In the genomic region with DNA sequence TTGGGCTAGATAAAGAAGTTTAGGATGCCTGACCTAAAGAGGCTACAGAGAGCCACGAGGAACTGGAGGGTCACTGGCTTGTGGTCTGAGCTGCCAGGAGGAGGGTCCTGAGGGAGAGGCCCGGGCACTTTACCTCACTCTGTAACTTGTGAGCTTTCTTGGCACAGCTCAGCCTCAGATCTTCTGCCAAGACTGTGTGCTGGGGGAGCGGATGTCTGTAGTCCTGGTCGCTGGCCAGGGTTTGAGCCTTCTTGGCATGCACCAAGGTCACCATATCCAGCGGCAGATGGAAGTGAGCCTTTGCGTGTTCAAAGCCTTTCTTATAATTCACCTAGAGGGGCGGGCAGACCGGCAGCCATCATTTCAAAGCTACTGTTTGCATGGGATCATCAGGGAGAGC, we compare ENCODE assay signal across 11 mouse cellular contexts. TPM values are rescaled to one million over a fixed set of nuclear protein-coding genes. Genes with fewer than 3 reads are reported as not detected.
DNase-seq lines count a peak whose midpoint lies in the region; ATAC-seq and TF ChIP-seq lines count a peak whose summit lies in the region.
"Had no signal": no experiment of that assay in that cellular context is flagged by ENCODE, and none has a peak within 500 bp of the region (broad histone marks: within the 10 kb centered on the region; RNA-seq: fewer than 3 reads in every experiment).

No protein-coding gene starts in this region.

- no peaks in the 10 kb centered on the region for H3K36me3 ChIP-seq in lung, embryonic 14.5 days (ENCODE audit: insufficient read depth)
- H3K36me3 ChIP-seq in lung, postnatal 0 days (ENCODE audit: insufficient read depth, low read length): no peaks in the 10 kb centered on the region
- H3K36me3 ChIP-seq in heart, embryonic 16.5 days (ENCODE audit: control insufficient read depth, insufficient read depth): peaks cover 41% of the 10 kb centered on the region
- H3K36me3 ChIP-seq in thymus, adult 2 months (ENCODE audit: control insufficient read depth, insufficient read depth, low read length): no peaks in the 10 kb centered on the region

- ATAC-seq in cerebellum, adult (ENCODE audit: insufficient number of reproducible peaks, low FRiP score, low TSS enrichment): no peak
- ATAC-seq in lung, embryonic 14.5 days (ENCODE audit: insufficient read depth): no peak
- no peak for ATAC-seq in lung, postnatal 0 days
- ATAC-seq in heart, embryonic 16.5 days (replicated peaks; ENCODE audit: extremely low read depth, insufficient read depth, low FRiP score): 0 out of 2 replicates have a peak, but pooled peaks have one; percentile 45
- ATAC-seq in erythroid progenitor cell, adult 5-6 weeks (replicated peaks; ENCODE audit: low FRiP score, poor library complexity, severe bottlenecking): no peak

- no peaks in the 10 kb centered on the region for H3K27me3 ChIP-seq in lung, embryonic 14.5 days (ENCODE audit: insufficient read depth, low read length)
- H3K27me3 ChIP-seq in lung, postnatal 0 days (replicated peaks; ENCODE audit: insufficient read depth, low read length): no peaks in the 10 kb centered on the region
- no peaks in the 10 kb centered on the region for H3K27me3 ChIP-seq in heart, embryonic 16.5 days (ENCODE audit: control insufficient read depth, insufficient read depth, low read length)
- H3K27me3 ChIP-seq in thymus, adult 2 months (ENCODE audit: control insufficient read depth, insufficient read depth, low read length): no peaks in the 10 kb centered on the region

- WGBS in lung, embryonic 14.5 days: 63% methylated on average over 8 of the region's 8 CpGs
- 48% methylated on average over 8 of the region's 8 CpGs for WGBS in lung, postnatal 0 days
- WGBS in heart, embryonic 16.5 days: 60% methylated on average over 8 of the region's 8 CpGs
- WGBS in thymus, adult 2 months: 82% methylated on average over 8 of the region's 8 CpGs

- peak; percentile 30 for DNase-seq in cerebellum, adult 11-12 months
- DNase-seq in lung, embryonic 14.5 days: peak; percentile 57
- no peak for DNase-seq in lung, postnatal 0 days (ENCODE audit: low spot score)
- peak; percentile 75 for DNase-seq in ovary, postnatal 36 days (ENCODE audit: low spot score)
- DNase-seq in thymus, adult 2 months: no peak
- DNase-seq: thymus, postnatal 4 days had no signal

- no peak overlapping the region for H3K27ac ChIP-seq in lung, embryonic 14.5 days (ENCODE audit: low read depth)
- H3K27ac ChIP-seq in lung, postnatal 0 days (ENCODE audit: low read length): no peak overlapping the region
- H3K27ac ChIP-seq in heart, embryonic 16.5 days (ENCODE audit: low read length): no peak overlapping the region
- H3K27ac ChIP-seq in thymus, adult 2 months (ENCODE audit: control insufficient read depth, insufficient read depth, low read length): no peak overlapping the region

- no peak for TF ChIP-seq EP300 in lung, postnatal 0 days (IDR thresholded peaks at IDR 0.05)

- H3K9ac ChIP-seq in lung, embryonic 14.5 days: no peak overlapping the region
- H3K9ac ChIP-seq in lung, postnatal 0 days (replicated peaks; ENCODE audit: low read depth): no peak overlapping the region
- H3K9ac ChIP-seq in heart, embryonic 16.5 days (ENCODE audit: low read length): no peak overlapping the region

- H3K4me3 ChIP-seq in lung, embryonic 14.5 days (ENCODE audit: low read depth, low read length): no peak overlapping the region
- no peak overlapping the region for H3K4me3 ChIP-seq in lung, postnatal 0 days (ENCODE audit: low read depth, low read length)
- no peak overlapping the region for H3K4me3 ChIP-seq in heart, embryonic 16.5 days (ENCODE audit: low read length)
- no peak overlapping the region for H3K4me3 ChIP-seq in thymus, adult 2 months (ENCODE audit: control insufficient read depth, insufficient read depth, low read length)
- H3K4me3 ChIP-seq: erythroblast, embryonic 14.5 days had no signal

- TF ChIP-seq CTCF in lung, embryonic 14.5 days (IDR thresholded peaks at IDR 0.05; ENCODE audit: low read depth): no peak
- no peak for TF ChIP-seq CTCF in lung, postnatal 0 days (IDR thresholded peaks at IDR 0.05)
- no peak for TF ChIP-seq CTCF in thymus, adult 2 months (IDR thresholded peaks at IDR 0.05; ENCODE audit: borderline replicate concordance, control insufficient read depth, extremely low read depth, insufficient read depth, low read length, poor library complexity)

- H3K9me3 ChIP-seq in lung, embryonic 14.5 days (ENCODE audit: low read depth, low read length): no peaks in the 10 kb centered on the region
- H3K9me3 ChIP-seq in lung, postnatal 0 days (ENCODE audit: low read length): no peaks in the 10 kb centered on the region
- H3K9me3 ChIP-seq in heart, embryonic 16.5 days (replicated peaks; ENCODE audit: control insufficient read depth, low read length): no peaks in the 10 kb centered on the region

- H3K4me1 ChIP-seq in lung, embryonic 14.5 days (ENCODE audit: insufficient read depth): peaks cover 5% of the 10 kb centered on the region; the same call in 1 of the 2 replicates
- no peaks in the 10 kb centered on the region for H3K4me1 ChIP-seq in lung, postnatal 0 days (ENCODE audit: insufficient read depth, low read depth, low read length)
- H3K4me1 ChIP-seq in heart, embryonic 16.5 days (ENCODE audit: control insufficient read depth, insufficient read depth, low read length): no peaks in the 10 kb centered on the region
- H3K4me1 ChIP-seq in thymus, adult 2 months (replicated peaks; ENCODE audit: control insufficient read depth, insufficient read depth, low read length): no peaks in the 10 kb centered on the region

- no peak for TF ChIP-seq POLR2A in thymus, adult 2 months (IDR thresholded peaks at IDR 0.05; ENCODE audit: control insufficient read depth, extremely low read depth, insufficient read depth, low read length, poor library complexity)

- no peak overlapping the region for H3K4me2 ChIP-seq in lung, embryonic 14.5 days
- no peak overlapping the region for H3K4me2 ChIP-seq in lung, postnatal 0 days (replicated peaks; ENCODE audit: low read depth, low read length)
- H3K4me2 ChIP-seq in heart, embryonic 16.5 days (ENCODE audit: low read depth, low read length): no peak overlapping the region

RNA-seq across cellular contexts. Expression of gene Nrap, which starts 47.8 kb away (rescaled TPM):
- 0.18 and 0.32 TPM in 2 replicates for polyA plus RNA-seq in lung, embryonic 14.5 days (2014; fragmentation: Nextera tagmentation; extraction: Ambion mirVana)
- polyA plus RNA-seq in lung, postnatal 0 days (2015; fragmentation: Nextera tagmentation; extraction: Ambion mirVana): 0.53 and 0.62 TPM in 2 replicates
- 49.4 and 52.0 TPM in 2 replicates for polyA plus RNA-seq in heart, embryonic 16.5 days (2015; fragmentation: Nextera tagmentation; extraction: Ambion mirVana)
- polyA plus RNA-seq in thymus, adult 2 months (2012; rRNA removed): 0.47 and 4.3 TPM in 2 replicates
- not detected in 2 replicates for total RNA-seq in erythroid progenitor cell, adult 5-6 weeks (2015; ENCODE audit: low replicate concordance)
- total RNA-seq in erythroid progenitor cell, adult 5-6 weeks (2017; ENCODE audit: low replicate concordance): not detected in 2 replicates

RNA-seq across cellular contexts. Expression of gene Casp7, which starts 54.9 kb away (rescaled TPM):
- polyA plus RNA-seq in lung, embryonic 14.5 days (2014; fragmentation: Nextera tagmentation; extraction: Ambion mirVana): 30.7 and 32.1 TPM in 2 replicates
- 21.8 and 25.8 TPM in 2 replicates for polyA plus RNA-seq in lung, postnatal 0 days (2015; fragmentation: Nextera tagmentation; extraction: Ambion mirVana)
- 27.8 and 33.2 TPM in 2 replicates for polyA plus RNA-seq in heart, embryonic 16.5 days (2015; fragmentation: Nextera tagmentation; extraction: Ambion mirVana)
- 19.6 and 21.3 TPM in 2 replicates for polyA plus RNA-seq in thymus, adult 2 months (2012; rRNA removed)
- 25.6 and 37.7 TPM in 2 replicates for total RNA-seq in erythroid progenitor cell, adult 5-6 weeks (2015; ENCODE audit: low replicate concordance)
- 14.0 and 35.9 TPM in 2 replicates for total RNA-seq in erythroid progenitor cell, adult 5-6 weeks (2017; ENCODE audit: low replicate concordance)

RNA-seq across cellular contexts. Expression of gene Habp2, which starts 55.1 kb away (rescaled TPM):
- 2.8 and 3.1 TPM in 2 replicates for polyA plus RNA-seq in lung, embryonic 14.5 days (2014; fragmentation: Nextera tagmentation; extraction: Ambion mirVana)
- polyA plus RNA-seq in lung, postnatal 0 days (2015; fragmentation: Nextera tagmentation; extraction: Ambion mirVana): 0.18 TPM in 1 of 2 replicates, not detected in the other
- polyA plus RNA-seq in heart, embryonic 16.5 days (2015; fragmentation: Nextera tagmentation; extraction: Ambion mirVana): 2.2 and 2.4 TPM in 2 replicates
- polyA plus RNA-seq in thymus, adult 2 months (2012; rRNA removed): 0.15 and 0.55 TPM in 2 replicates
- not detected in 2 replicates for total RNA-seq in erythroid progenitor cell, adult 5-6 weeks (2015; ENCODE audit: low replicate concordance)
- not detected in 2 replicates for total RNA-seq in erythroid progenitor cell, adult 5-6 weeks (2017; ENCODE audit: low replicate concordance)
- total RNA-seq: left cerebral cortex, postnatal 36 days had no signal

Comparison
In these comparisons a context has a peak if more than half of its experiments do, and no peak if none do; other contexts are left out.
1. DNase-seq: peak in cerebellum, adult 11-12 months (single experiment), lung, embryonic 14.5 days (single experiment) and ovary, postnatal 36 days (single experiment); none in lung, postnatal 0 days (single experiment) and thymus, adult 2 months (single experiment).